Mouse (Mus musculus): Measurements from ENCODE around the gene Sdc3. TPM values are rescaled to one million over a fixed set of nuclear protein-coding genes. Genes with fewer than 3 reads are reported as not detected.

The Sdc3 gene
- polyA plus RNA-seq, 1 experiment from 2014 or later = 12.1 TPM

DNA sequence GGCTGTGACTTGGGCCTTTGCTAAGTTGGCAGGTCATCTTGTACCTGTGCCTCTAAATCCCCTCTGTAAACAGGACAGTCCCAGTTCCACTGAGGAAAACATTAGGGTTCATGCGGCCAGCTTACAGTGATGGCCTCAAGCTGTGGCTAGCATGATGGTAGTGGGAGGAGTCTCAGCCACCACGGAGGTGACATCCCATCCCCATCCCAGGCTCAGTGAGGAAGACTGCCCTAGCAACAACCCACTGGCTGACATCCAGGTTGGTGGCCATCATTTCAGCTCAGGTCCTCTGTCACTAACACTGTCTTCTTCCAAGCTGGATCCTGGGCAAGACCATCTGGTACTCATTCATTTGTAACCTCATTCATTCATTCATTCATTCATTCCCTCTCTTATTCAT lies 12.0 kb downstream of the Sdc3 start:
- Histone ChIP-seq H3K4me1 (replicated peaks; ENCODE audit: control insufficient read depth, insufficient read depth, low read length) (0 out of 2 replicates have a peak, but pooled peaks cover 2% of the 10 kb centered on the region), H3K4me3 (ENCODE audit: low read depth, low read length) (no peak overlapping the region), H3K27ac (ENCODE audit: low read depth, low read length) (no peak overlapping the region), H3K9me3 (ENCODE audit: control insufficient read depth, low read length) (no peaks in the 10 kb centered on the region), H3K9ac (ENCODE audit: low read depth, low read length) (no peak overlapping the region), H3K27me3 (replicated peaks; ENCODE audit: control insufficient read depth, insufficient read depth, low read length) (no peaks in the 10 kb centered on the region), H3K4me2 (no peak overlapping the region), H3K36me3 (ENCODE audit: control insufficient read depth, insufficient read depth, low read length) (no peaks in the 10 kb centered on the region)
- 53% methylated on average over 2 of the region's 2 CpGs for WGBS
- no peak for DNase-seq (ENCODE audit: low spot score)
- no peak for ATAC-seq (replicated peaks; ENCODE audit: low FRiP score)

GRCm38 (mm10) chr4:130804771-130805361 lies 12.5 kb downstream of the Sdc3 start:
- WGBS = 82% methylated on average over 7 of the region's 7 CpGs
- no peak for DNase-seq (ENCODE audit: low spot score)
- H3K4me1 ChIP-seq (replicated peaks; ENCODE audit: control insufficient read depth, insufficient read depth, low read length) = no peaks in the 10 kb centered on the region

DNA sequence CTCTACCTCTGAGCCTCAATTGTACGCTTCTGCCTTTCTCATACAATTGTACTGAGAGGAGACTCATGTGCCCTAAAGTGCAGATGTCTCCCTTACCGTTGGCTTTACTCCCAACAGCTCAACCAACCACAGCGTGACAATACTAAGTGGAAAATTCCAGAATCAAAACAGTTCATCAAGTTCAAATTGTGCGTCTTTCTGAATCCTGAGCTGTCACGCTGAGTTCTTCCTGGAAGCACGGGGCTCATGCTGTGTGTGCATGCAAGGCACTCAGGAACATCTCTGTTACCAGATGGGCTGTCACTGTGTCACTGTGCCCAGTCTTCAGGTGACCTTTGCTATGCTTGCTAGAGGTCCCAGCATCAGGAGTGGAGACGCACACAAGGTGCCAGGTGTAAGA lies 13.4 kb downstream of the Sdc3 start:
- ATAC-seq (replicated peaks; ENCODE audit: low FRiP score) (no peak), DNase-seq (ENCODE audit: low spot score) (no peak)
- Histone ChIP-seq H3K36me3 (ENCODE audit: control insufficient read depth, insufficient read depth, low read length) (no peaks in the 10 kb centered on the region), H3K9ac (ENCODE audit: low read depth, low read length) (no peak overlapping the region), H3K27ac (ENCODE audit: low read depth, low read length) (no peak overlapping the region), H3K9me3 (ENCODE audit: control insufficient read depth, low read length) (no peaks in the 10 kb centered on the region), H3K4me3 (ENCODE audit: low read depth, low read length) (no peak overlapping the region), H3K4me2 (no peak overlapping the region), H3K4me1 (replicated peaks; ENCODE audit: control insufficient read depth, insufficient read depth, low read length) (no peaks in the 10 kb centered on the region), H3K27me3 (replicated peaks; ENCODE audit: control insufficient read depth, insufficient read depth, low read length) (no peaks in the 10 kb centered on the region)
- WGBS = 89% methylated on average over 7 of the region's 7 CpGs

More at GRCm38 (mm10) chr4:130804771-130805361, 12.5 kb downstream of the Sdc3 start:
- Histone ChIP-seq H3K4me3 (ENCODE audit: low read depth, low read length) (no peak overlapping the region), H3K36me3 (ENCODE audit: control insufficient read depth, insufficient read depth, low read length) (no peaks in the 10 kb centered on the region), H3K9me3 (ENCODE audit: control insufficient read depth, low read length) (no peaks in the 10 kb centered on the region), H3K4me2 (no peak overlapping the region), H3K27ac (ENCODE audit: low read depth, low read length) (no peak overlapping the region), H3K27me3 (replicated peaks; ENCODE audit: control insufficient read depth, insufficient read depth, low read length) (no peaks in the 10 kb centered on the region), H3K9ac (ENCODE audit: low read depth, low read length) (no peak overlapping the region)
- no peak for ATAC-seq (replicated peaks; ENCODE audit: low FRiP score)

GRCm38 (mm10) chr4:130806746-130807145 lies 14.4 kb downstream of the Sdc3 start:
- DNase-seq (ENCODE audit: low spot score) (no peak), ATAC-seq (replicated peaks; ENCODE audit: low FRiP score) (no peak)
- Histone ChIP-seq H3K4me1 (replicated peaks; ENCODE audit: control insufficient read depth, insufficient read depth, low read length) (0 out of 2 replicates have a peak, but pooled peaks cover 3% of the 10 kb centered on the region), H3K9ac (ENCODE audit: low read depth, low read length) (no peak overlapping the region), H3K36me3 (ENCODE audit: control insufficient read depth, insufficient read depth, low read length) (no peaks in the 10 kb centered on the region), H3K4me2 (no peak overlapping the region), H3K4me3 (ENCODE audit: low read depth, low read length) (no peak overlapping the region), H3K27me3 (replicated peaks; ENCODE audit: control insufficient read depth, insufficient read depth, low read length) (no peaks in the 10 kb centered on the region), H3K9me3 (ENCODE audit: control insufficient read depth, low read length) (no peaks in the 10 kb centered on the region), H3K27ac (ENCODE audit: low read depth, low read length) (no peak overlapping the region)
- WGBS = 85% methylated on average over 9 of the region's 9 CpGs

DNA sequence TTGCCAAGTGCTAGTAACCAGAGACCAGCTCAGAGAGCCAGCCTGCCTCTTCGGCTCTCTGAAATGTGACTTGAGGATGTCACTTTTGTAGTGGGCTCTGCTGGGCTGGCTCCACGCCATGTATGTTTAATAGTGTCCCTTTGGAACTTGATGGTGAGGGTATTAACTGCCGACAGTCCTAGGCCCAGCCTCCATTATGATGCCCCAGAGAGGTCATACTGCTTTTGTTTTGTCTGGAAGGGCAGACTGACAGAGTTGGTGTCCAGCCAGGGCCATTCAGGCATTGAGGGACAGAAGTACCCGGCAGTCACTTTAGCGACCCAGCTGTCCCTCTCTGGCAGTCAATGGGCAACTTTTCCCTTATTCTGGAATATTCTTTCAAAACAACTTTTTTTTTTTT lies 17.4 kb downstream of the Sdc3 start:
- Histone ChIP-seq H3K4me1 (replicated peaks; ENCODE audit: control insufficient read depth, insufficient read depth, low read length) (0 out of 2 replicates have a peak, but pooled peaks cover 3% of the 10 kb centered on the region), H3K9ac (ENCODE audit: low read depth, low read length) (no peak overlapping the region), H3K9me3 (ENCODE audit: control insufficient read depth, low read length) (no peaks in the 10 kb centered on the region), H3K36me3 (ENCODE audit: control insufficient read depth, insufficient read depth, low read length) (no peaks in the 10 kb centered on the region), H3K27me3 (replicated peaks; ENCODE audit: control insufficient read depth, insufficient read depth, low read length) (no peaks in the 10 kb centered on the region), H3K4me2 (no peak overlapping the region), H3K4me3 (ENCODE audit: low read depth, low read length) (no peak overlapping the region), H3K27ac (ENCODE audit: low read depth, low read length) (no peak overlapping the region)
- no peak for DNase-seq (ENCODE audit: low spot score)
- 75% methylated on average over 5 of the region's 5 CpGs for WGBS
- no peak for ATAC-seq (replicated peaks; ENCODE audit: low FRiP score)

GRCm38 (mm10) chr4:130810845-130811244 lies 18.5 kb downstream of the Sdc3 start:
- Histone ChIP-seq H3K27me3 (replicated peaks; ENCODE audit: control insufficient read depth, insufficient read depth, low read length) (no peaks in the 10 kb centered on the region), H3K36me3 (ENCODE audit: control insufficient read depth, insufficient read depth, low read length) (no peaks in the 10 kb centered on the region), H3K4me3 (ENCODE audit: low read depth, low read length) (no peak overlapping the region), H3K4me2 (no peak overlapping the region), H3K9ac (ENCODE audit: low read depth, low read length) (no peak overlapping the region), H3K4me1 (replicated peaks; ENCODE audit: control insufficient read depth, insufficient read depth, low read length) (0 out of 2 replicates have a peak, but pooled peaks cover 3% of the 10 kb centered on the region), H3K9me3 (ENCODE audit: control insufficient read depth, low read length) (no peaks in the 10 kb centered on the region), H3K27ac (ENCODE audit: low read depth, low read length) (no peak overlapping the region)
- DNase-seq (ENCODE audit: low spot score) (no peak), ATAC-seq (replicated peaks; ENCODE audit: low FRiP score) (no peak)
- 42% methylated on average over 3 of the region's 3 CpGs for WGBS

GRCm38 (mm10) chr4:130811385-130811784 lies 19.0 kb downstream of the Sdc3 start:
- Histone ChIP-seq H3K27me3 (replicated peaks; ENCODE audit: control insufficient read depth, insufficient read depth, low read length) (no peaks in the 10 kb centered on the region), H3K4me1 (replicated peaks; ENCODE audit: control insufficient read depth, insufficient read depth, low read length) (0 out of 2 replicates have a peak, but pooled peaks cover 3% of the 10 kb centered on the region), H3K4me3 (ENCODE audit: low read depth, low read length) (no peak overlapping the region), H3K9ac (ENCODE audit: low read depth, low read length) (no peak overlapping the region), H3K9me3 (ENCODE audit: control insufficient read depth, low read length) (no peaks in the 10 kb centered on the region), H3K4me2 (no peak overlapping the region), H3K27ac (ENCODE audit: low read depth, low read length) (no peak overlapping the region), H3K36me3 (ENCODE audit: control insufficient read depth, insufficient read depth, low read length) (no peaks in the 10 kb centered on the region)
- no peak for DNase-seq (ENCODE audit: low spot score)
- 63% methylated on average over 7 of the region's 7 CpGs for WGBS
- no peak for ATAC-seq (replicated peaks; ENCODE audit: low FRiP score)

DNA sequence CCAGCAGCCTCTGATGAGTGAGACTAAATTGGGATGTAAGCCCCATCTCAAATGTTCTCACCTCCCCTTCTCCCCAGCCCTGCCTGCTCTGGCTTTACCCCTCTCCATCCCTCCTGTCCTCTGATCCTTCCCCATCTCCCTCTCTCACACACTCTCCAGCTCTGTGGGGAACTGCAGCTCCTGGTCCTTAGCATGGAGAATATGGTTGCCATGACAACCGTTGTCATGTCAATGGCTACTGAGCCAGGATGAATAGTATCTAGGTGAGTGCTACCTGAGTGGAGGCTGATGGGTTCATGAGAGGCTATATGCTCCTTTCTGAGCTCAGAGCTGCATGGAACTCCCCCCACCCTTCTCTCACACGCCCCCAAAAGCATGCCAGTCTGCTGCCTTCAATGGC lies 21.6 kb downstream of the Sdc3 start:
- no peak overlapping the region for H3K4me2 ChIP-seq
- no peak for ATAC-seq (replicated peaks; ENCODE audit: low FRiP score)
- no peaks in the 10 kb centered on the region for H3K27me3 ChIP-seq (replicated peaks; ENCODE audit: control insufficient read depth, insufficient read depth, low read length)
- H3K27ac ChIP-seq (ENCODE audit: low read depth, low read length) = no peak overlapping the region
- H3K9ac ChIP-seq (ENCODE audit: low read depth, low read length) = no peak overlapping the region
- no peaks in the 10 kb centered on the region for H3K36me3 ChIP-seq (ENCODE audit: control insufficient read depth, insufficient read depth, low read length)
- no peaks in the 10 kb centered on the region for H3K9me3 ChIP-seq (ENCODE audit: control insufficient read depth, low read length)
- H3K4me1 ChIP-seq (replicated peaks; ENCODE audit: control insufficient read depth, insufficient read depth, low read length) = 0 out of 2 replicates have a peak, but pooled peaks cover 3% of the 10 kb centered on the region
- no peak for DNase-seq (ENCODE audit: low spot score)
- H3K4me3 ChIP-seq (ENCODE audit: low read depth, low read length) = no peak overlapping the region
- 46% methylated on average over 2 of the region's 2 CpGs for WGBS

GRCm38 (mm10) chr4:130814742-130815330 lies 22.5 kb downstream of the Sdc3 start:
- Histone ChIP-seq H3K4me2 (no peak overlapping the region), H3K4me1 (replicated peaks; ENCODE audit: control insufficient read depth, insufficient read depth, low read length) (0 out of 2 replicates have a peak, but pooled peaks cover 3% of the 10 kb centered on the region), H3K9ac (ENCODE audit: low read depth, low read length) (no peak overlapping the region), H3K4me3 (ENCODE audit: low read depth, low read length) (no peak overlapping the region), H3K27me3 (replicated peaks; ENCODE audit: control insufficient read depth, insufficient read depth, low read length) (no peaks in the 10 kb centered on the region), H3K27ac (ENCODE audit: low read depth, low read length) (no peak overlapping the region), H3K36me3 (ENCODE audit: control insufficient read depth, insufficient read depth, low read length) (no peaks in the 10 kb centered on the region), H3K9me3 (ENCODE audit: control insufficient read depth, low read length) (no peaks in the 10 kb centered on the region)
- ATAC-seq (replicated peaks; ENCODE audit: low FRiP score) (no peak), DNase-seq (ENCODE audit: low spot score) (no peak)
- 76% methylated on average over 8 of the region's 8 CpGs for WGBS

Measured in liver, embryonic 11.5 days (tissue).